Mouse (Mus musculus): ENCODE measurements around the gene Noc4l.

The Noc4l gene

DNA sequence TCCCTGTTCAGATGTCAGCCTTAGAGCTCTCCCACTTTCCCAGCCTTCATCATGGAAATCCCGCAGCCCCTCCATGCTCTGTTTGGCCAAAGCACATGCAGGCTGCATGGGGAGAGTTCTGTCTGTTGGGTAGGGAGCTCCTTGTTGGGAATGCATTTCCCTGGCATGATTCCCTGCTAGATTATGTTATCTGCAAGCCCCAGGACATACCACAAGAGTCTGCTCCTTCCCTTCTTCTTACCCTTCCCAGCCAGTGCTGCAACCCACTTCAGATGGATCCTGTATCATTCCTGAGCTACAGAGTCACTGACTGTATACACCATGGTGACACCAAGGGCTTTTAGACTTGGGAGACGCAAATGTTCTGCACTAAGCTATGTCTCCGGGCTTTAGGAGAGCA, 43.8 kb downstream of the Noc4l start:
- in situ Hi-C loops (cut with MboI), result no loop called here

DNA sequence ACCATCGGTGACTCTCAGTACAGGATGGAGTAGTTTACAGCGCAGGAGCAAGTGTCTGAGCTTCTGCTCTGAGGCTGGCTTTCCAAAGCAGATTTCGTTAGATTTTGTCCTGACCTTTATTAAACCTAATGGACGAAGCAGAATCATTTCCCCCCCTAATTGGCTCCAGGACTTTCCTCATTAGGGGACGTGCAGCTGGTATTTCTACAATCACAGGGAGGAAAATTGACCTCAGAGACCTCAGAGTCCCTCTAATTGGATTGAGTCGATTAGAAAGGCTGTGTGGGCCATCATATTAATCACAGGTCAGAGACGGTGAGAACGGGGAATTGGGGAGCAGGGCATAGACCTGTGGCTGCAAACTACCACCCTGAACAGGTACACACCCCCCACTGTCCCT, 44.3 kb downstream of the Noc4l start:
- in situ Hi-C loops (cut with MboI), result no loop called here

DNA sequence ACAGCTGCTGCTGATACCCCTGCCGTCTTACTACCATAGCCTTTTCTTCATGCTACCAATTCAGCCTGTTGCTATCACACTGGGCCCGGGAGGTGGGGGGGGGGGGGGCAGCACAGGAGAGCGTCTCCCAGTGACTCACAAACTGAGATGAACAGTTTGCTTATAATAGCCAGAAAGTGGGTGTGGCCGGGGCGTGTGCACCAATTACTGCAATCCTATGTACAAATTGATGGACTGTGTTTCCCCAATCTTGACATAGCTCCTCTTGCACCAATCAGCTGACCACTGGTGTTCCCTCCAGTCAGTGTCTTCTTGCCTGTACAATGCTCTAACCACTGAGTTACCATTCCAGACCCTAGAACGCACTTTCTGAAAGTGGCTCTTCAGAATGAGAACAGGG, 44.9 kb downstream of the Noc4l start:
- in situ Hi-C loops (cut with MboI), result no loop called here

DNA sequence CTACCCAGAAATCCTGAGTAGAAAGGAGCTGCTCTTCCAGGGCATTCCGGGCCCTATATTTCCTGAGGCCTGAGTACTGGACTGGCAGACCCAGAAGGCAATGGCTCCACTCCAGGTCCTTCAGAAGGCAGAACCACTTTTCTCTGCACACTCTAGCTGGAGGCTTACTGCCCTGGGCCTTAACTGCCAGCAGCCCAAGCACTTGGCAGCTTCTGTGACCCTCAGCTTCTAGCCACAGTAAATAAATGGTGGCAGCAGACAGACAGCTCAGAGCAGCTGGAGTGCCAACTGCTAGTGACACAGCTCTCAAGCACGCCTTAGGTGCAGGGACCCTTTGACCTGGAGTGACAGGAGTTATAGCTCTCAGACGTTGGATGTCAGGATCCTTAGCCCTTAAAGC, 45.5 kb downstream of the Noc4l start:
- in situ Hi-C loops (cut with MboI), result no loop called here

DNA sequence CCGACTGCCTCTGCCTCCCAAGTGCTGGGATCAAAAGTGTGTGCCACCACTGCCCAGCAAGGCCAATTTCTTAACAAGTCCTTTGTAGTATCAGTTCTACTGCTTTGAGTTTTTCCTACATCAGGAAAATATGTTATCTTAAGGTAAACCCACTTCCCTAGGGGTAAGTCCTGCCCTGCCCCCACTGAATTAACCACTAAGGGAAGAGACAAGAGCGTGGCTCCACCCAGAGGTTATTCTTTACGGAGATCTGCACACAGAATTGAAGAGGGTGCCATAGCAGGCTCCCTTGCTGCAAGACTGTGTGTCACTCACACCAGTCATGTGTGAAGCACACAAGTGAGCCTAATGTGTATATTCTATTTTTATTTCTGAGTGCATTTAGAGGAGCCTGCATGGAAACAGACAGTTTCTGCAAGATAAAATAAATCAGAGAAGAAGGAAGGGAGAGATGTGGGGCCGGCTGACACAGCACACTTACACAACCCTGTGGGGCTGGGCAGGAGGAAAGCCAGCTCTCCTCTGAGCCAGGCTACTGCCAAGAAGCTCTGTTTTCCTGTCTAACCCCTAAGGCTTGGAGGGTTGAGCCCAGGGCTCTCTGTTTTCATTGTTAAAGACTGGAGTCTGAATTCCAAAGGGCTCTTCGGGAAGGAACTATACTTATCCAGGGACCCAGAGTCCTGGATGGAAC, 47.5 kb downstream of the Noc4l start:
- in situ Hi-C loops (cut with MboI), result no loop called here

DNA sequence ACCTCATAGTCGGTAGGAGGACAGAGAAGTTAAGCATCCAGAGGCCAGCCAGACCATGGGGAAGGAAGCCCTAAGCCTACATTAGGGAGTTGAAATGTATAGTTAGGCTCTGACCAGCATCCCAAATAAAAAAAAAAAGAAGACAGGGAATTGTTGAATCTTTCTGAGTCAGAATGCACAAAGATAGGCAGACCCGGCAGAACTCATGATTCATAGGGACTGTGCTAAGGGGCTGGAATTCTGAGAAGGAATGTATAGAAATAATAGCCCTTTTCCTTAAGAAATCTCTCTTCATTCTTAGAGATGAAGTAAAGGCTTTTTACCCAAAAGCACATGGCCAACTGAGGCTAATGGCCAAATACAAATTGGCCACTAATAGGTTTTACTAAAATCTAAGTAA, 48.9 kb downstream of the Noc4l start:
- in situ Hi-C loops (cut with MboI), result no loop called here

DNA sequence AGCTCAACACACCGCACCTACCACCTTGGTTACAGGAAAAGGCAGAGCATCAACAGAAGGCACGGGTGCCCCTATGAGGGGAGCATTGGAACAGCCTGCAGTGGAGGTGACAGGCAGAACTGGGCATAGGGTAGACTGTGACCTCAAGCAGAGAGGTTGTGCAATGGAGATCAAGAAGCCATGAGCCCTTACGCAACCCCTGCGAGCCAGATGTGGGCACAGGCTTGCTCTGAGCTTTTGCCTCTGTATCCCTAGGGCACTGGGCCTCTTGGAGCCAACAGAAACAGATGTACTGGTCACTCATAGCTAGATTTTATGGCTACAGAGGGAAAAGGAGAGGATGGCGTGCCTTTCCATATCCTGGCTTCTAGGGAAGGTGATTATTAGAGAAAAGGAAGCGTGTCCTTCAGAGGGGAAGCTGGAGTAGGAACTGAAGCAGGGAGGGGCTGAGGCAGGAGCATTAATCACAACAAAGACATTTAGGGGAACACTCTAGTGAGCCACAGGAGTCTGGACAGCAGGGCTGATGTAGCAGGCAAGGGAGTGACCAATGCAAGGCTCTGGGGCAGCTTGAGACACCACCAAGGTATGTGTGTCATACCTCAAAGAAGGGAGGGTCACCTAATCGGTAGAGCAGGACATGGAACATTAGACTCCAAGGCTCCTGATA, 50.1 kb downstream of the Noc4l start:
- in situ Hi-C loops (cut with MboI), result no loop called here
